Mouse (Mus musculus) kidney, postnatal 0 days (tissue): ENCODE results near the gene Pi4k2b. TPM values are rescaled to one million over a fixed set of nuclear protein-coding genes. Genes with fewer than 3 reads are reported as not detected.

Experiments used
- ATAC-seq: fragments of 200-750 bp; cut with Nextera tagmentation; replicated peaks from 2 replicates; pipeline ENCODE4 v1.8.0; 2017; ENCODE audit warnings: low read depth, moderate number of reproducible peaks, moderate TSS enrichment, moderate library complexity; ENCODE audit not compliant: low FRiP score
- DNase-seq: peaks from one replicate; pipeline ENCODE4 v3.0.0-alpha.2; 2016; ENCODE audit warnings: low spot score
- H3K27ac ChIP-seq: fragments of 300-500 bp; sonication (generic); 2 replicates; pipeline ENCODE4 v1.5.1; 2014; ENCODE audit warnings: mild to moderate bottlenecking
- H3K27me3 ChIP-seq: fragments of 300-500 bp; sonication (generic); 2 replicates; pipeline ENCODE4 v1.6.1; 2014; ENCODE audit warnings: low read length, mixed read lengths; ENCODE audit not compliant: insufficient read depth
- H3K36me3 ChIP-seq: fragments of 300-500 bp; sonication (generic); 2 replicates; pipeline ENCODE4 v1.6.1; 2014; ENCODE audit warnings: low read length, mixed read lengths; ENCODE audit not compliant: insufficient read depth
- H3K4me1 ChIP-seq: fragments of 300-500 bp; sonication (generic); replicated peaks from 2 replicates; pipeline ENCODE4 v1.6.1; 2014; ENCODE audit warnings: antibody characterized with exemption, low read length, mixed read lengths; ENCODE audit not compliant: insufficient read depth
- H3K4me2 ChIP-seq: fragments of 300-500 bp; sonication (generic); 2 replicates; pipeline ENCODE4 v1.6.1; 2014; ENCODE audit warnings: mild to moderate bottlenecking, low read length, moderate library complexity, mixed read lengths
- H3K4me3 ChIP-seq: fragments of 300-500 bp; sonication (generic); replicated peaks from 2 replicates; pipeline ENCODE4 v1.5.1; 2014; ENCODE audit warnings: low read depth, low read length
- H3K9ac ChIP-seq: fragments of 300-500 bp; sonication (generic); 2 replicates; pipeline ENCODE4 v1.6.1; 2014; ENCODE audit warnings: low read depth, low read length
- H3K9me3 ChIP-seq: fragments of 300-500 bp; sonication (generic); replicated peaks from 2 replicates; pipeline ENCODE4 v1.6.1; 2016; ENCODE audit warnings: low read length, inconsistent platforms, mixed read lengths
- CTCF ChIP-seq: IDR thresholded peaks from 2 replicates; pipeline ENCODE4 v1.5.1; 2016; ENCODE audit warnings: antibody characterized with exemption, low read depth, mild to moderate bottlenecking, moderate library complexity
- WGBS: fragments of 180-500 bp; shearing (Covaris S2); extraction: QIAGEN DNeasy Blood & Tissue Kit; methylation state at CpG from one replicate; pipeline ENCODE4 v1.1.7; 2014; 5-methylcytosine and 5-hydroxymethylcytosine counted together
- polyA plus RNA-seq: library from polyadenylated mRNA; unstranded; fragments of >200 nt; fragmentation: Nextera tagmentation; extraction: Ambion mirVana; gene quantifications from 2 replicates; pipeline ENCODE4 v1.2.1, GENCODE M21; 2015

Gene Pi4k2b
- polyA plus RNA-seq, 1 experiment from 2014 or later, result 19.8 TPM

- H3K9ac ChIP-seq, result no peak overlapping the region
- no peak overlapping the region for H3K4me3 ChIP-seq
- H3K36me3 ChIP-seq, result 0 out of 2 replicates have a peak, but pooled peaks cover 10% of the 10 kb centered on the region
- H3K9me3 ChIP-seq, result no peaks in the 10 kb centered on the region
- no peak for TF ChIP-seq CTCF
- H3K27ac ChIP-seq, result no peak overlapping the region
- DNase-seq (no peak), ATAC-seq (no peak)
- H3K27me3 ChIP-seq, result no peaks in the 10 kb centered on the region
- no peaks in the 10 kb centered on the region for H3K4me1 ChIP-seq
- H3K4me2 ChIP-seq, result no peak overlapping the region
- 98% methylated on average over 6 of the region's 6 CpGs for WGBS
Measured at GRCm38 (mm10) chr5:52810446-52810845, 69.1 kb downstream of the Pi4k2b start.

GRCm38 (mm10) chr5:52811056-52811455, 69.7 kb downstream of the Pi4k2b start:
- no peaks in the 10 kb centered on the region for H3K27me3 ChIP-seq
- H3K9me3 ChIP-seq, result no peaks in the 10 kb centered on the region
- no peak overlapping the region for H3K27ac ChIP-seq
- DNase-seq (no peak), ATAC-seq (no peak)
- H3K9ac ChIP-seq, result no peak overlapping the region
- H3K4me1 ChIP-seq, result no peaks in the 10 kb centered on the region
- no peak for TF ChIP-seq CTCF
- H3K36me3 ChIP-seq, result 0 out of 2 replicates have a peak, but pooled peaks cover 10% of the 10 kb centered on the region
- WGBS, result 85% methylated on average over 14 of the region's 14 CpGs
- no peak overlapping the region for H3K4me3 ChIP-seq
- H3K4me2 ChIP-seq, result no peak overlapping the region

- Histone ChIP-seq H3K9me3 (no peaks in the 10 kb centered on the region), H3K27ac (no peak overlapping the region), H3K4me2 (no peak overlapping the region), H3K4me3 (no peak overlapping the region), H3K36me3 (peaks cover 16% of the 10 kb centered on the region; the same call in 1 of the 2 replicates), H3K9ac (no peak overlapping the region), H3K4me1 (no peaks in the 10 kb centered on the region), H3K27me3 (no peaks in the 10 kb centered on the region)
- WGBS, result 81% methylated on average over 10 of the region's 10 CpGs
- TF ChIP-seq CTCF, result no peak
- no peak for DNase-seq
- no peak for ATAC-seq
Measured at GRCm38 (mm10) chr5:52812456-52812855, 71.1 kb downstream of the Pi4k2b start.

- H3K4me3 ChIP-seq, result no peak overlapping the region
- 96% methylated on average over 7 of the region's 7 CpGs for WGBS
- DNase-seq, result no peak
- TF ChIP-seq CTCF, result no peak
- no peak for ATAC-seq
- no peak overlapping the region for H3K27ac ChIP-seq
- H3K36me3 ChIP-seq, result peaks cover 13% of the 10 kb centered on the region; the same call in 1 of the 2 replicates
- H3K4me2 ChIP-seq, result no peak overlapping the region
- no peak overlapping the region for H3K9ac ChIP-seq
- no peaks in the 10 kb centered on the region for H3K27me3 ChIP-seq
- H3K4me1 ChIP-seq, result no peaks in the 10 kb centered on the region
- H3K9me3 ChIP-seq, result no peaks in the 10 kb centered on the region
Measured at GRCm38 (mm10) chr5:52813312-52813711, 71.9 kb downstream of the Pi4k2b start.

GRCm38 (mm10) chr5:52818676-52819075, 77.3 kb downstream of the Pi4k2b start:
- no peak for ATAC-seq

More at GRCm38 (mm10) chr5:52818676-52819075, 77.3 kb downstream of the Pi4k2b start:
- TF ChIP-seq CTCF, result no peak
- Histone ChIP-seq H3K27me3 (no peaks in the 10 kb centered on the region), H3K9me3 (no peaks in the 10 kb centered on the region), H3K4me3 (no peak overlapping the region), H3K36me3 (peaks cover 22% of the 10 kb centered on the region; the same call in 1 of the 2 replicates), H3K27ac (no peak overlapping the region), H3K4me2 (no peak overlapping the region), H3K9ac (no peak overlapping the region), H3K4me1 (no peaks in the 10 kb centered on the region)
- no peak for DNase-seq
- 93% methylated on average over 7 of the region's 7 CpGs for WGBS

Other genes with a start within 250 kb of the Pi4k2b start
- gene Lgi2, start 175.1 kb upstream of the Pi4k2b start, polyA plus RNA-seq, result 3.8 and 4.2 TPM in 2 replicates
- gene Sepsecs, start 71.9 kb upstream of the Pi4k2b start, polyA plus RNA-seq, result 8.5 and 10.2 TPM in 2 replicates
- 8.7 and 9.6 TPM in 2 replicates for gene Zcchc4, start 33.8 kb downstream of the Pi4k2b start, polyA plus RNA-seq
- 72.3 and 79.6 TPM in 2 replicates for gene Anapc4, start 92.4 kb downstream of the Pi4k2b start, polyA plus RNA-seq